Mouse (Mus musculus) liver, embryonic 14.5 days (tissue): ENCODE results near the gene Krt18.

Experiments
- CTCF ChIP-seq: IDR thresholded peaks from 2 replicates; pipeline ENCODE4 v1.5.1; 2016; ENCODE audit warnings: antibody characterized with exemption, low read depth, control low read depth
- EP300 ChIP-seq: IDR thresholded peaks from 2 replicates; pipeline ENCODE4 v1.6.1; 2016; ENCODE audit warnings: antibody characterized with exemption, low read depth

GRCm38 (mm10) chr15:102048006-102048405, 20.0 kb downstream of the Krt18 start:
- TF ChIP-seq CTCF (no peak), EP300 (no peak)
